ENCODE assay signal across 14 mouse cellular contexts in the genomic region with DNA sequence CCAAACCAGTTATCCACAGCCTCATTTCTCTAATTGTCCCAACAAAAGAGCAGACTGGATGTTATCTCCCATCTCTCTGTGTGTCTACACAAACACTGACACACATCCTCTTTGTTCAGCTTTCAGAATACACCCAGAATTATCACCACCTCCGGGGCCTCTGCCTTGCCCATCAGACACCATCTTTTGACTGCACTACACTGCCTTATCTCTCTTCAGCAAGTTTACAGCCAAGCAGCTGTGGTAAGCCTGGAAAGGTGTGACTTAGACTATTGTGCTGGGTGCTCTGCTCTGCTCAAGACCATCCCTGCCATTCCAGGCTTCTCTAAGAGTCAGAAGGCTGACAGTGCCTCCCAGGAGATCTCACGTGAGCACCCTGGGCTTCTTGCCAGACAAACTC. TPM values are rescaled to one million over a fixed set of nuclear protein-coding genes. Genes with fewer than 3 reads are reported as not detected.
"Had no signal": no experiment of that assay in that cellular context is flagged by ENCODE, and none has a peak within 500 bp of the region (broad histone marks: within the 10 kb centered on the region; RNA-seq: fewer than 3 reads in every experiment).

No protein-coding gene starts in this region.

- DNase-seq: kidney, adult 8-10 months; kidney, postnatal 25 days; lung, postnatal 14 days; right cerebral cortex, postnatal 14 days; thymus, postnatal 36 days had no signal

- H3K36me3 ChIP-seq: limb, embryonic 12.5 days; lung, embryonic 15.5 days; midbrain, embryonic 15.5 days; neural tube, embryonic 12.5 days had no signal

- H3K9me3 ChIP-seq: limb, embryonic 12.5 days; lung, embryonic 15.5 days; midbrain, embryonic 15.5 days; neural tube, embryonic 12.5 days had no signal

- H3K9ac ChIP-seq: limb, embryonic 12.5 days; lung, embryonic 15.5 days; midbrain, embryonic 15.5 days; neural tube, embryonic 12.5 days had no signal

- H3K27ac ChIP-seq: limb, embryonic 12.5 days; lung, embryonic 15.5 days; macrophage; midbrain, embryonic 15.5 days; neural tube, embryonic 12.5 days had no signal

- H3K4me3 ChIP-seq: limb, embryonic 12.5 days; lung, embryonic 15.5 days; midbrain, embryonic 15.5 days; neural tube, embryonic 12.5 days had no signal

- H3K4me2 ChIP-seq: limb, embryonic 12.5 days; lung, embryonic 15.5 days; midbrain, embryonic 11.5 days; midbrain, embryonic 15.5 days; neural tube, embryonic 12.5 days had no signal

- ATAC-seq: intestine, embryonic 16.5 days; midbrain, embryonic 15.5 days had no signal

- H3K27me3 ChIP-seq: limb, embryonic 12.5 days; lung, embryonic 15.5 days; midbrain, embryonic 15.5 days; neural tube, embryonic 12.5 days had no signal

RNA-seq across cellular contexts. Expression of a gene that starts 5.0 kb away (rescaled TPM):
- total RNA-seq: monocyte, adult 5-6 weeks had no signal
- polyA plus RNA-seq: liver, adult 2 months; macrophage had no signal
